Mouse (Mus musculus): ENCODE data around the gene Cmtm4.
"Not testable (repeated sequence)": the region's sequence is repeated elsewhere in the genome, so short reads cannot be mapped to it uniquely, and the experiment has no call there.

GRCm38 (mm10) chr8:104302536-104302935 is 93.1 kb downstream of the Cmtm4 start:
- TF ChIP-seq CTCF (IDR thresholded peaks at IDR 0.05; ENCODE audit: low read depth, low read length); POLR2A (IDR thresholded peaks at IDR 0.05; ENCODE audit: extremely low read depth, insufficient read depth, low read length): not testable (repeated sequence)
